Mouse (Mus musculus): Measurements from ENCODE around the gene Ckap2. TPM values are rescaled to one million over a fixed set of nuclear protein-coding genes. Genes with fewer than 3 reads are reported as not detected.

Ckap2 gene
- polyA plus RNA-seq (2015; fragmentation: Nextera tagmentation; extraction: Ambion mirVana) = 39.9 and 41.7 TPM in 2 replicates

GRCm38 (mm10) chr8:22185431-22186397, at the start of gene Ckap2:
TSS of gene Ckap2 (minus strand) at chr8:22185819.
- Histone ChIP-seq H3K9me3 (replicated peaks) (no peaks in the 10 kb centered on the region), H3K4me1 (peaks cover 17% of the 10 kb centered on the region), H3K4me3 (replicated peaks) (peak within 1 kb of the TSS; percentile 81), H3K36me3 (no peaks in the 10 kb centered on the region), H3K4me2 (peak within 1 kb of the TSS; percentile 86), H3K27ac (peak within 1 kb of the TSS; percentile 94), H3K9ac (peak within 1 kb of the TSS; percentile 71), H3K27me3 (0 out of 2 replicates have a peak, but pooled peaks cover 3% of the 10 kb centered on the region)
- 2% methylated on average over 63 of the region's 63 CpGs for WGBS
- ATAC-seq (replicated peaks; ENCODE audit: low FRiP score) = peak; percentile 97

DNA sequence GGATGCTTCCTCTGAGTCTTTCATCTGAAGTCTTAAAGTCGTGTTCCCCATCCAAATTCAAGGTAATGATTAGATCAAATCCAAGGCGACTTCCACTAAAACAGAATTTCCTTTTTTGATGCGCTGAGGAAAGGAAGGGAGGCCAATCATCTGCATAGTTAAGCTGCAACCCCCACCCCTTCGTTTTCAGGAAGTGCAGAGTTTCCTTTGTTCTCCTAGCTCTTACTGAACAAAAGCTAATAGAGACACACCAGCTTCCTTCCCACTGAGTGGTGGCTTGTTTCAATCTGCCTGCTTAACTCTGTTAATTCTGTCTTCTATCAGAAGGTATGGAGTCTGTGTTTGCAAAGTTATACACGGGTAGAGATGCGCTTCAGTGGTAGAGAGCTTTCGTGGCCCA, 43.0 kb upstream of the Ckap2 start:
- Histone ChIP-seq H3K9me3 (replicated peaks) (no peaks in the 10 kb centered on the region), H3K27ac (peak overlapping the region; percentile 55; the same call in 1 of the 2 replicates), H3K9ac (no peak overlapping the region), H3K27me3 (peaks cover 9% of the 10 kb centered on the region), H3K4me3 (replicated peaks) (peak overlapping the region; percentile 60), H3K4me2 (peak overlapping the region; percentile 93), H3K4me1 (peaks cover 9% of the 10 kb centered on the region; the same call in 1 of the 2 replicates), H3K36me3 (peaks cover 2% of the 10 kb centered on the region; the same call in 1 of the 2 replicates)
- WGBS = 43% methylated on average over 7 of the region's 7 CpGs
- ATAC-seq (replicated peaks; ENCODE audit: low FRiP score) = no peak

DNA sequence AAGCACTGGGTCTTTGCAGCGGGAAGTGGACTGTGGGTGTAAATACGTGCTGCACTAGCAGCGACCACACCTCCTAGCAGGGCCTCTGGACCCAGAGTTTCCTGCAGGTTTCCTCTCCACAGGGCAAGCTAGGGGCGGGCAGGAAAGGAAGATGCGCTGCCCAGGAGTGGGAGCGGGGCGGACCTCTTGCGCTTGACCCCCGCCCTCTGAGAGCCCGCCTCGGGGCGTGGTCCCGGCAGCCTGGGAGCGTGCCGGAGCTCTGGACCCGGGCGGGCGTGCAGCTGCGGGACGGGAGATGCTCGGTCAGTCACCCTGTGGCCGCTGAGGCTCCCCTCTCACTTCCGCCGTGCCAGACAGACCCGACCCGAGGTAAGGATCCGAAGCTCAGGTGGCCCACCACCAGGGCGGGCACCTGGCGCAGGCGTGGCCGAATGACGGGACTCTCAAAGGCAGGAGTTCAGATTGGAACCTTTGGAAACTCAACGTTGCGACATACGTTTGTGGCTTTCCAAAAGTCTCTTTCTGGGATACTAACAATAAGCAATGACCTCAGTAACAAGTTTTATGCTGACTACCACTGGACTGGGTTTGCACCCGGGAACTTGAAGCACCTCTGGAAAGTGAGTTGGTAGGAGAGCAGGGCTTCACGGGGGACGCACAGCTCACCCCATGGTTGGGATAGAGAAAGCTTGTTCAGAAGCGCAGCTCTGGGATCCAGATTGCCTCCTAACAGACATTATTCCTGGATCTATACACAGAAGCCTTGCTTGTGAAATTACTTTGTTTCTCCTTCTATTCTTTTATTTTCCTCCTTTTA, 41.6 kb upstream of the Ckap2 start, which contains the start of gene Thsd1:
TSS of gene Thsd1 (plus strand) at position 253 of the 817 bp plus-strand sequence.
- Histone ChIP-seq H3K27ac (peak within 1 kb of the TSS; percentile 41), H3K4me3 (replicated peaks) (peak within 1 kb of the TSS; percentile 60), H3K9me3 (replicated peaks) (no peaks in the 10 kb centered on the region), H3K4me1 (peaks cover 9% of the 10 kb centered on the region; the same call in 1 of the 2 replicates), H3K4me2 (peak within 1 kb of the TSS; percentile 93), H3K36me3 (peaks cover 12% of the 10 kb centered on the region), H3K27me3 (peaks cover 9% of the 10 kb centered on the region), H3K9ac (peak within 1 kb of the TSS; percentile 50)
- WGBS = under 1% methylated on average over 39 of the region's 39 CpGs
- peak; percentile 91 for ATAC-seq (replicated peaks; ENCODE audit: low FRiP score)

DNA sequence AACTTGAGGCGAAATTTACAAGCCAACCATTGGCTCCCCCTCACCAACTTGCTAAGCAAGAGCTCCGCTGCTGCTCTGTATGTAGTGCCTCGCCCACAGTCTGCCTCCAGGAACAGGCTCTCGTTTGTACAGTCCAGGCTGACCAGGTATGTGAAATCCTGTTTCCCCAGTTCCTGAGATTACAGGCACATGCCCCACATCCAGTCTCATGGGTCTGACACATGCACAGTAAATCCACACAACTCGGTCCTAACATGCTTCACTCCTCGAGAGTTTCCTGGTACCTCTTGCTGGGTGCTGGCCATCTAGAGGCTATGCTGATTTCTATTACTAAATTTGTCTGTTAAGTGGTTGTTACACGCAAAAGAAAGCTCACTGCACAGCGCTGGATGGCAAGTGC, 40.7 kb upstream of the Ckap2 start:
- H3K4me1 ChIP-seq = peaks cover 9% of the 10 kb centered on the region; the same call in 1 of the 2 replicates
- no peaks in the 10 kb centered on the region for H3K9me3 ChIP-seq (replicated peaks)
- peak overlapping the region; percentile 20; the same call in 1 of the 2 replicates for H3K27ac ChIP-seq
- no peak overlapping the region for H3K4me3 ChIP-seq (replicated peaks)
- peak overlapping the region; percentile 93; the same call in 1 of the 2 replicates for H3K4me2 ChIP-seq
- H3K36me3 ChIP-seq = peaks cover 20% of the 10 kb centered on the region
- WGBS = 58% methylated on average over 8 of the region's 8 CpGs
- H3K9ac ChIP-seq = no peak overlapping the region
- peaks cover 9% of the 10 kb centered on the region for H3K27me3 ChIP-seq
- ATAC-seq (replicated peaks; ENCODE audit: low FRiP score) = no peak

GRCm38 (mm10) chr8:22214826-22215225, 29.2 kb upstream of the Ckap2 start:
- no peak overlapping the region for H3K9ac ChIP-seq
- no peak for ATAC-seq (replicated peaks; ENCODE audit: low FRiP score)
- H3K4me1 ChIP-seq = no peaks in the 10 kb centered on the region
- whole genome bisulfite sequencing = 97% methylated on average over 10 of the region's 10 CpGs
- H3K4me2 ChIP-seq = no peak overlapping the region
- peaks cover 85% of the 10 kb centered on the region for H3K36me3 ChIP-seq
- H3K9me3 ChIP-seq (replicated peaks) = no peaks in the 10 kb centered on the region
- H3K27me3 ChIP-seq = no peaks in the 10 kb centered on the region
- H3K4me3 ChIP-seq (replicated peaks) = no peak overlapping the region
- H3K27ac ChIP-seq = no peak overlapping the region

DNA sequence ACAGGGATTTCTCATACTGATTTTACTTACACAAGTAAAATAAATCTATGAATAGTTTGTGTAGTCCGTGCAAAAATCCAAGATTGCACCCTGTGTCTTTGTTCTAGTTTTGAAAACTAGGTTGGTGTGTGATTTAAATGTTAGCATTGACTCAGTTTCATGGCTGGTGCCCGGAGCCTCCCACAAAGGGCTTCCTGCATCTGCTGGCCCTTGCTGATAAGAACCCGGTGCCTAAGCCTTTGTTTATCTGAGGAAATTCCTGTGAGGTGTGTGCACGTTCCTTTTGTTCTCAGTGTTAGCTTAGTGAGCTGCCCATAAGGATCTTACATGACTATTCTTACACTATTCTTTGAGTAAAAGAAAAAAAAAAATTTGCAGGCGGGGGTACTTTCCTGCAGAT, 23.4 kb upstream of the Ckap2 start:
- H3K27me3 ChIP-seq = no peaks in the 10 kb centered on the region
- no peaks in the 10 kb centered on the region for H3K9me3 ChIP-seq (replicated peaks)
- 60% methylated on average over 5 of the region's 5 CpGs for WGBS
- H3K4me1 ChIP-seq = no peaks in the 10 kb centered on the region
- H3K36me3 ChIP-seq = peaks cover 72% of the 10 kb centered on the region
- no peak for ATAC-seq (replicated peaks; ENCODE audit: low FRiP score)
- H3K27ac ChIP-seq = peak overlapping the region; percentile 48
- no peak overlapping the region for H3K4me2 ChIP-seq
- H3K4me3 ChIP-seq (replicated peaks) = no peak overlapping the region
- no peak overlapping the region for H3K9ac ChIP-seq

- 73% methylated on average over 4 of the region's 4 CpGs for WGBS
- ATAC-seq (replicated peaks; ENCODE audit: low FRiP score) = no peak
- H3K27ac ChIP-seq = 0 out of 2 replicates have a peak overlapping the region, but pooled peaks have one; percentile 68
Measured at GRCm38 (mm10) chr8:22207535-22207934, 21.9 kb upstream of the Ckap2 start.

DNA sequence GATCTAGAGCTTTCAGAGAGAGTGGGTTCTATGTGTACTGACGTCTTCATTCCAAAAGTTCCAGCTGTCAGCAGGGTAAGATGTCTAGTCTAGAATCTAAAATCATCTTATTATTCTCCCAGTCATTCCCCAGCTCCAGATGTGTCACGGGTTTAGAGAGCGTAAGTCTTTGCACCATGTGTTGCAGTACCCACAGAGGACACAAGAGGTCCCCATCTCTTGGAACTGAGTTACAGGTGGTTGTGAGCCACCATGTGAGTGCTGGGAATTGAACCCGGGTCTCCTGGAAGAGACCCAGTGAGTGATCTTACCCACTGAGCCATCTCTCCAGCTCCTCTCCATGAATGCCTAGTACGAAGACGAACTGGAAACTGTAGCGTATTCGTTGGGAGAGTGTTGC, 13.9 kb upstream of the Ckap2 start:
- no peak overlapping the region for H3K4me2 ChIP-seq
- no peaks in the 10 kb centered on the region for H3K27me3 ChIP-seq
- H3K4me3 ChIP-seq (replicated peaks) = no peak overlapping the region
- 98% methylated on average over 8 of the region's 8 CpGs for WGBS
- no peak for ATAC-seq (replicated peaks; ENCODE audit: low FRiP score)
- H3K9me3 ChIP-seq (replicated peaks) = no peaks in the 10 kb centered on the region
- no peak overlapping the region for H3K27ac ChIP-seq
- H3K9ac ChIP-seq = no peak overlapping the region
- H3K36me3 ChIP-seq = peaks cover 43% of the 10 kb centered on the region
- H3K4me1 ChIP-seq = peaks cover 4% of the 10 kb centered on the region

More at GRCm38 (mm10) chr8:22207535-22207934, 21.9 kb upstream of the Ckap2 start:
- Histone ChIP-seq H3K9ac (no peak overlapping the region), H3K9me3 (replicated peaks) (no peaks in the 10 kb centered on the region), H3K4me1 (no peaks in the 10 kb centered on the region), H3K36me3 (peaks cover 75% of the 10 kb centered on the region), H3K27me3 (no peaks in the 10 kb centered on the region), H3K4me3 (replicated peaks) (no peak overlapping the region), H3K4me2 (no peak overlapping the region)

GRCm38 (mm10) chr8:22197914-22198313, 12.3 kb upstream of the Ckap2 start:
- Histone ChIP-seq H3K4me1 (peaks cover 15% of the 10 kb centered on the region), H3K36me3 (peaks cover 30% of the 10 kb centered on the region), H3K9ac (no peak overlapping the region), H3K4me2 (no peak overlapping the region), H3K27ac (no peak overlapping the region), H3K27me3 (no peaks in the 10 kb centered on the region), H3K4me3 (replicated peaks) (no peak overlapping the region), H3K9me3 (replicated peaks) (no peaks in the 10 kb centered on the region)
- no peak for ATAC-seq (replicated peaks; ENCODE audit: low FRiP score)
- WGBS = 91% methylated on average over 6 of the region's 6 CpGs

DNA sequence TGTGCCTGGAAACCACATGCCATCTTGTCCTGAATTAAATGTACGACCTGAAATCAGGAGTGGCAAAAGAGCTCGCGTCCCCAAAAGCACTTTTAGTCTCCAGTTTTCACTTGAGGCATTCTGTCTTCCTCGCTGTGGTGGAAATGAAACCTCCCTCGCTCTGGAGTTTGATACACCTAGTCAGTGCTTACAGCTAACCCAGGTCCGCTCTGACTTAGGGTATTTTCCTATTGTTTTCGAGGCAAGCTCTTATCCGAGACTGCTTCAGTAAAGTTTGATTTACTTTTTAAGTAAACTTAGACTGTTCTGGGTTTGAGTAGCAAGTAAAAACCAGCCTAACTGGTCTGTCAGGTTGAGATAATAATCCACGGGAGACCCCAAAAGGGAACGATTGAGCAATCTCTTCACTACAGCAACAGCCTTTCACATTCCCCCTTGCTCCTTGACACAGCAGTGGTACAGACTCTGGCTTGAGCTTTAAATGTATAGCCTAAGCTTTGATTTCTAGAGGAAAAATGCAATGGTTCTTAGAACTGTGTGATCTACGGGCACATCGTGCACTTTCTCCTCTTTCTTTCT, 7.9 kb upstream of the Ckap2 start:
- Histone ChIP-seq H3K4me3 (replicated peaks) (peak overlapping the region; percentile 83), H3K36me3 (no peaks in the 10 kb centered on the region), H3K27ac (peak overlapping the region; percentile 99), H3K4me1 (peaks cover 17% of the 10 kb centered on the region), H3K9ac (peak overlapping the region; percentile 76), H3K27me3 (0 out of 2 replicates have a peak, but pooled peaks cover 3% of the 10 kb centered on the region), H3K9me3 (replicated peaks) (no peaks in the 10 kb centered on the region), H3K4me2 (peak overlapping the region; percentile 62)
- WGBS = 13% methylated on average over 12 of the region's 12 CpGs
- ATAC-seq (replicated peaks; ENCODE audit: low FRiP score) = no peak; the same call in 1 of the 2 replicates

All from kidney, embryonic 15.5 days (tissue).